Comparison of ENCODE assay signal across 18 mouse cellular contexts in the genomic region with DNA sequence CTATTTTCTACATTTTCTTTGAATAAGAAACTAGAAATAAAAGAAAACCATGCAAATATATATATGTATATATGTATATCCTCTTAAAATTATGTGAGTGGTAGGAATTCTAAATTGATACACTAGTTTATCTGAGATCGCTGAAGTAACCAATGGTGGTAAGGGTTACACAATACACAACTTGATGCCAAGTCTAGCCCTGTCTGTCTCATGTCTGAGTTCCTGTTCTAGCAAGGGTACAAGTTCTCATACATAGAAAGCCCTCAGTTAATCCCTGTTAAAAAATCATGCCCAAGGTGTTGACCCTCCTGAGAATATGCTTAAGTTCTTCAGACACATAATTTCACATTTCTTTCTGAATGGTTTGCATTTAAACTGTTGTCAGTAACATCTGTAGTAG.
DNase-seq lines count a peak whose midpoint lies in the region; ATAC-seq lines count a peak whose summit lies in the region.
"Had no signal": no experiment of that assay in that cellular context is flagged by ENCODE, and none has a peak within 500 bp of the region (broad histone marks: within the 10 kb centered on the region; RNA-seq: fewer than 3 reads in every experiment).

No protein-coding gene starts in this region.

- no peak overlapping the region for H3K4me2 ChIP-seq in midbrain, embryonic 13.5 days (replicated peaks)
- H3K4me2 ChIP-seq: embryonic facial prominence, embryonic 12.5 days; embryonic facial prominence, embryonic 15.5 days; heart, embryonic 11.5 days; hindbrain, embryonic 12.5 days had no signal

- peak; percentile 12; the same call in 1 of the 2 replicates for ATAC-seq in midbrain, embryonic 13.5 days
- ATAC-seq in granulocyte monocyte progenitor cell, adult 5-6 weeks (replicated peaks; ENCODE audit: poor library complexity, severe bottlenecking) = peak; percentile 68
- ATAC-seq in megakaryocyte progenitor cell, adult 5-6 weeks (replicated peaks; ENCODE audit: poor library complexity) = peak; percentile 53; the same call in 1 of the 2 replicates
- ATAC-seq: CD4-positive, CD25-positive, alpha-beta regulatory T cell, adult 4 months had no signal

- no peak overlapping the region for H3K27ac ChIP-seq in midbrain, embryonic 13.5 days
- H3K27ac ChIP-seq in midbrain, embryonic 10.5 days (replicated peaks) = no peak overlapping the region
- H3K27ac ChIP-seq: embryonic facial prominence, embryonic 12.5 days; embryonic facial prominence, embryonic 15.5 days; hindbrain, embryonic 12.5 days; hindbrain, embryonic 15.5 days had no signal

- H3K36me3 ChIP-seq in midbrain, embryonic 13.5 days = no peaks in the 10 kb centered on the region
- H3K36me3 ChIP-seq in midbrain, embryonic 10.5 days = no peaks in the 10 kb centered on the region
- H3K36me3 ChIP-seq: embryonic facial prominence, embryonic 12.5 days; embryonic facial prominence, embryonic 15.5 days; hindbrain, embryonic 12.5 days; hindbrain, embryonic 15.5 days had no signal

- H3K9ac ChIP-seq in midbrain, embryonic 13.5 days (replicated peaks) = no peak overlapping the region
- H3K9ac ChIP-seq: embryonic facial prominence, embryonic 12.5 days; embryonic facial prominence, embryonic 15.5 days; forebrain, postnatal 0 days; hindbrain, embryonic 12.5 days; hindbrain, embryonic 15.5 days had no signal

- no peak for DNase-seq in midbrain, embryonic 10.5 days (ENCODE audit: low spot score)
- no peak for DNase-seq in right cerebral cortex, postnatal 25 days
- DNase-seq in cerebellum, postnatal 14 days = no peak
- DNase-seq: adrenal gland, adult 2 months; adrenal gland, postnatal 14 days; cerebellum, adult 11 months; cerebellum, adult 2 months; gastrocnemius, postnatal 25 days had no signal

- no peak overlapping the region for H3K4me3 ChIP-seq in midbrain, embryonic 13.5 days (replicated peaks)
- H3K4me3 ChIP-seq in midbrain, embryonic 10.5 days = no peak overlapping the region
- H3K4me3 ChIP-seq: embryonic facial prominence, embryonic 12.5 days; embryonic facial prominence, embryonic 15.5 days; hindbrain, embryonic 12.5 days; hindbrain, embryonic 15.5 days had no signal

- no peaks in the 10 kb centered on the region for H3K27me3 ChIP-seq in midbrain, embryonic 13.5 days
- H3K27me3 ChIP-seq in midbrain, embryonic 10.5 days (ENCODE audit: low read depth, poor library complexity, severe bottlenecking) = no peaks in the 10 kb centered on the region
- H3K27me3 ChIP-seq: embryonic facial prominence, embryonic 12.5 days; embryonic facial prominence, embryonic 15.5 days; hindbrain, embryonic 12.5 days; hindbrain, embryonic 15.5 days had no signal

- no peaks in the 10 kb centered on the region for H3K9me3 ChIP-seq in midbrain, embryonic 13.5 days
- no peaks in the 10 kb centered on the region for H3K9me3 ChIP-seq in midbrain, embryonic 10.5 days (replicated peaks)
- H3K9me3 ChIP-seq: embryonic facial prominence, embryonic 12.5 days; embryonic facial prominence, embryonic 15.5 days; hindbrain, embryonic 12.5 days; hindbrain, embryonic 15.5 days had no signal

- H3K4me1 ChIP-seq in midbrain, embryonic 13.5 days (replicated peaks) = 0 out of 2 replicates have a peak, but pooled peaks cover 4% of the 10 kb centered on the region
- no peaks in the 10 kb centered on the region; the same call in 1 of the 2 replicates for H3K4me1 ChIP-seq in midbrain, embryonic 10.5 days
- H3K4me1 ChIP-seq: embryonic facial prominence, embryonic 12.5 days; embryonic facial prominence, embryonic 15.5 days; hindbrain, embryonic 12.5 days; hindbrain, embryonic 15.5 days had no signal

- 97% methylated on average over 1 of the region's 1 CpGs for WGBS in midbrain, embryonic 13.5 days
- 100% methylated on average over 1 of the region's 1 CpGs for WGBS in midbrain, embryonic 10.5 days

Comparison
In these comparisons a context has a peak if more than half of its experiments do, and no peak if none do; other contexts are left out.
1. ATAC-seq: peak in every context shown above with its lines; median percentile 68 in granulocyte monocyte progenitor cell, adult 5-6 weeks; 53 in megakaryocyte progenitor cell, adult 5-6 weeks; 12 in midbrain, embryonic 13.5 days.